Comparison of ENCODE assay signal across 9 mouse cellular contexts in the genomic region with DNA sequence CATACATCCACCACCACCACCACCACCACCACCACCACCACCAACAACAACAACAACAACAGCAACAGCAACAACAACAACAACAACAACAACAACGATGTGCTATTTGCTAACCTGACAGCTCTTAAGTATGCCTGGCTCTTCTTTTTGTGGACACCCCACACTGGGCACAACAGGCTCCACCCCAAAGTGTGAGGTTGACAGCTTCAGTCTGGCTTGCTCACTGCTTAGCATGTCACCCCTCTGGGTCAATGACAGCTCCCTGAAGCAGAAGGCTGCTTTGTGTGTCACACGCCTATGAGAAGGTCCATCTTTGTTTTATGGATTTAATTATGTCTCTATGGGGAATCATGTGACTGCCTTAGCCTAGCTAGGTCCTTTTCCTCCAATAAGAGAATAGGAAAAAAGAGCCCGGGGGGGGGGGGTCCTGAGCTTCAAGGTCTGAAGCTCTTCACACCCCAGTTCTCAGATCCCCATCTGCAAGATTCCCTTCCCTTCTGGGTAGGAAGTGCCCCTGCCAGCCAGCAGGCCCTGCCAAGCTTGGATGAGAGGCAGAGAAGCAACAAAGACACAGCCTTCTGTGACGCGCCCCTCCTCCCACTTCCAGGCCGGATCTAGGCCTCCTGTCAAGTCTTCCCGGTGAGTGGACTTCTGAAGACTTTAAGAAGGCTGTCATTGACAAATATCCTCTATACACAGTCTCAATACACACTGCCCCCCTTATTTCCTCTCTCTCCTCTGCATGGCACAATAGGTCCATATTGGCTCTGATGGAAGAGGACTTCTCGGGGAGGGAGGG. TPM values are rescaled to one million over a fixed set of nuclear protein-coding genes. Genes with fewer than 3 reads are reported as not detected.
DNase-seq lines count a peak whose midpoint lies in the region; TF ChIP-seq lines count a peak whose summit lies in the region.
"Had no signal": no experiment of that assay in that cellular context is flagged by ENCODE, and none has a peak within 500 bp of the region (broad histone marks: within the 10 kb centered on the region; RNA-seq: fewer than 3 reads in every experiment).

No protein-coding gene starts in this region.

- TF ChIP-seq CTCF in left cerebral cortex, adult 2 months (IDR thresholded peaks at IDR 0.05): no peak

- DNase-seq in left cerebral cortex, adult 2 months (ENCODE audit: extremely low spot score in 1 of 2, low spot score in 2 of 2): no peak
- no peak for DNase-seq in left cerebral cortex, adult 11 months (ENCODE audit: low spot score)
- DNase-seq in brain, adult 2 months (ENCODE audit: low read depth, low spot score): peak; percentile 73
- peak; percentile 82 to 88 for DNase-seq in cerebellum, postnatal 10 days
- DNase-seq in layer of hippocampus, adult 9-11 months: peak; percentile 71
- DNase-seq in urinary bladder, postnatal 25 days (ENCODE audit: low spot score): no peak
- DNase-seq in T-cell, adult 2 months (ENCODE audit: low spot score): no peak
- DNase-seq: heart, postnatal 36 days; liver, embryonic 13.5 days had no signal

- H3K27ac ChIP-seq in left cerebral cortex, adult 2 months: peak overlapping the region; percentile 7; the same call in 1 of the 2 replicates
- H3K27ac ChIP-seq: liver, embryonic 13.5 days had no signal

- no peak overlapping the region for H3K4me3 ChIP-seq in left cerebral cortex, adult 2 months
- H3K4me3 ChIP-seq: liver, embryonic 13.5 days had no signal

- intact Hi-C loops in left cerebral cortex, adult 2 months (cut with DNase I): no loop called here

RNA-seq across cellular contexts. Expression of a gene that starts 17.9 kb away (rescaled TPM):
- total RNA-seq in left cerebral cortex, adult 2 months (2021): 100 to 1,000 TPM; 114 to 126 TPM

RNA-seq across cellular contexts. Expression of a gene that starts 37.3 kb away (rescaled TPM):
- 1 to 10 TPM in 1 of 2 experiments, under 1 TPM in 1; 0.16 to 1.2 TPM for total RNA-seq in left cerebral cortex, adult 2 months (2021)

RNA-seq across cellular contexts. Expression of a gene that starts 59.6 kb away (rescaled TPM):
- 10 to 100 TPM; 15.9 to 20.5 TPM for total RNA-seq in left cerebral cortex, adult 2 months (2021)

Comparison
In these comparisons a context has a peak if more than half of its experiments do, and no peak if none do; other contexts are left out.
1. DNase-seq: peak in brain, adult 2 months (single experiment), cerebellum, postnatal 10 days (2 of 2) and layer of hippocampus, adult 9-11 months (single experiment); none in left cerebral cortex, adult 2 months (0 of 2), left cerebral cortex, adult 11 months (single experiment), urinary bladder, postnatal 25 days (single experiment) and T-cell, adult 2 months (single experiment).